Mouse (Mus musculus) heart, adult 11 months (tissue): ENCODE data around the gene Elf5.

Experiments
- DNase-seq: peaks from one replicate; pipeline ENCODE4 v3.0.0; 2022

Gene Elf5

DNA sequence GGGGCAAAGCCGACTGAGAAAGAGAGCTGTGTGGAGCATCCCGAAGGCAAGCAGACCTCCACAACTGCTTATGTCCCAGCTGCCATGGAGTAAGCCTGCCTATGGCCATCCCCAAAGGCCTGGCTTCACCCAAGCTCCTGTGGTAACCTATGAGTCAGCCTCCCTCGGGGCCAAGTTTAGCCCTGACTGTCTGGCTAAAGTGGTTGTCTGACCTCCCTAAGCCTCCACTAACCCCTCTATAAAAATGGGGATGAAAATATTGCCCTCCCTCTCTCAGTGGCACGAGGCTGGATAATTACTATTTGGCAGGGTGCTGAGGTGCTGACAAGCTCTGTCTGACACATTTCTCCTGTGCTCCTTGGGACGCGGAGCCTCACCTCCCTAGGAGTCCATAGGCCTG is at the start of gene Elf5:
Gene Elf5 (plus strand): TSS at position 341 of the 400 bp plus-strand sequence.
- DNase-seq: no peak

DNA sequence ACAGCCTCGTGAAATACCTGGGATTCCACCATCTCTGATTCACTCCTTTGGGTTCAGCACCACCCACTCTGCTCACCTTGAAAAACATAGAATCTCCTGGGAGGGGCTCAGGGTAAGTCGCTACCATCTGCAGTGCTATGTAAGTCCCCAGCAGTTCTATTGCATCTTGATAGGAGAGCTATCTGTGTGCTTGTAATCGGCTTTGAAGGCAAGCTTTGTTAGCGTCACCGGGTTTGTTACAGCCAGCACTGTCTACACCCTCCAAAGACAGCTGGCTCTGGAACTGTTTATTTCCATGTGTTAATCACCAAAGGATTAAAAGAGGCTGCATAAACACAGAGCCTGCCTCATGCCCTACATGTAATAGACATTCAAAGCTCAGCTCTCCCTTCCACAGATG is 38.9 kb upstream of the Elf5 start:
- peak; percentile 65 for DNase-seq

DNA sequence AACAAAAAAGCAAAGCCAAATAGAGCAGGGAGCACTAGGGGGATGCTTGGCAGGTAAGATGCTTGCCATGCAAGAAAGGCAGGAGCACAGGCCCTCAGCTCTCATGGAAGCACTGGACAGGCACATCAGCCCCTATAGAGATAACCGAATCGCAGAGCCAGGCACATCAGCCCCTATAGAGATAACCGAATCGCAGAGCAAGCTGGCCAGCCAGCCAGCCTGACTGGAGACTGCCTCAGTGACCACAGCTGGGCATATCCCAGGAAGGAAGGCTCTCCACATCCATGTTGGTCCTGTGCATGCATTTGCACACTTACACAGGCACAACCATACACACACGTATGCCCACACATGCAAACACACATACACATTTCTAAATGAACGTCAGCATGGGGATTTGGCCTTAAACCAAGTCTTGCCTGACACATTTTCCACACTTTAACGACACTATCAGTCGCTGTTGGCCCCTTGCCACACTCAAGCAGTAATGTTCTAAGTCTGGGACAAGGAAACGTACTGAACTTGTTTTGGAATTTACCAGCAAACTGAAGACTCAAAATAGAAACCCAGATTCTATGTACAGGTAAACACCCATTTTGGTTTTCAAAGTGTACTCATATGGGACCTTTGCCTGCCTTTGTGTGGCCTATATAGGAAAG is 31.9 kb upstream of the Elf5 start:
- DNase-seq: peak; percentile 80

GRCm38 (mm10) chr2:103382174-103382573 is 29.3 kb upstream of the Elf5 start:
- peak; percentile 58 for DNase-seq

DNA sequence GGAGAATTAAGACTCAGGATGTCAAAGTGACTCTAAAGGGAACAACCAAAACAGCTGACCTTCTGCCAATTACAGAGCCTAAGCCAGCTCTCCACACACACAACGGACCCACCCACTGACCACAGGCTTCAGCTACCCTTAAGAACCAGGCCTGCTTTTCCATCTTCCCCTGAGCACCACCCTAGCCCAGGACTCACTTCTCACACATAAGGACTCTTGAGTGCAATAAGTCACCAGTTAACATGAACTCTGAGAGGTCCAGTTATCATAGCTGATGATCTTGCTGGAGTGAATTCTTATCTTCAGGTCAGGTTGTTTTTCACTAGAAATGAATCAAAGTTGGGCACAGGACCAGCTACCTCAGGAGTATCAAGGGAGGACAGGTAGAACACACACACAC is 23.6 kb upstream of the Elf5 start:
- DNase-seq: no peak

- DNase-seq: no peak
Measured at GRCm38 (mm10) chr2:103388311-103388710, 23.2 kb upstream of the Elf5 start.

DNA sequence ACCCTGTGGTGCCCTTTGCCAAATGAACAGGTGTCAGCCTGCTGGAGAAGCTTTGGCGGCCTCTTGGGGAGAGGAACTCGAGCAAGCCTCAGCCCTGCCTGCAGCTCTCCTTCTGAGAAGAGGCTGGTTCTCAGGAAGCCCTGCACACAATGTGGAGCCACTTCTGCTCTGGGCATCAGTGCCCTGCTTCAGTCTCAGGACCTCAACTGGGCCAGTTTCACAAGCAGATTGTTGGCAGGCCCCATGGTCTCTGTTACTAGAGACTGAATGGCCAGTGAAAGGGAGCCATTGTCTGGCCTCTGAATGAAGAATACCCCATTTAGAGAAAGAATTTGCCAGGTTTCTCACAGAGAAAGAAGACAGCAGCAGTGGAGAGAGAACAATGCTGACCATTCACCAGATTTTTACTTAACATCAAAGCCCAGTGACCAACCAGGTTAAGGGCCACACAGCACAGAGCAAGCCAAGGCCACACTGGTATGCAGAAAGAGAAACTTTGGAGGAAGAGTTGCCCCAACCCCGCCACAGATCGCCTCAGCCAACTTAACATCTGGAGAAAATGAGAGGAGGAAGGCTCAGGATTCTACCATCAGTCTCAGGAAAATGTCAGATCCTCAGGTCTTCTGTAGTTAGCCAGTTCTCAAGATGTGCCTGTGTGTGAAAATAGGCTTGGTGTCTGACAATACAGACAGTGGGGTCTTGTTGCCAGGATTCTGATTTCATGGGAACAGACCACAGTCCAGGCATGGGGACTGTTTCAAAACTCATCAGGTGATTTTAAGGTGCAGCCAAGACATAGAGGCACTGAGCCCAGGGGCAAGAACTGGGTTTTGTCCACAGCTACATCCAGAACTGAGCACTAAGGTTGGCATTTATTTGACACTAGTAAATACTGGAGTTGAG is 21.2 kb upstream of the Elf5 start:
- DNase-seq: no peak

GRCm38 (mm10) chr2:103391626-103392025 is 19.9 kb upstream of the Elf5 start:
- no peak for DNase-seq

DNA sequence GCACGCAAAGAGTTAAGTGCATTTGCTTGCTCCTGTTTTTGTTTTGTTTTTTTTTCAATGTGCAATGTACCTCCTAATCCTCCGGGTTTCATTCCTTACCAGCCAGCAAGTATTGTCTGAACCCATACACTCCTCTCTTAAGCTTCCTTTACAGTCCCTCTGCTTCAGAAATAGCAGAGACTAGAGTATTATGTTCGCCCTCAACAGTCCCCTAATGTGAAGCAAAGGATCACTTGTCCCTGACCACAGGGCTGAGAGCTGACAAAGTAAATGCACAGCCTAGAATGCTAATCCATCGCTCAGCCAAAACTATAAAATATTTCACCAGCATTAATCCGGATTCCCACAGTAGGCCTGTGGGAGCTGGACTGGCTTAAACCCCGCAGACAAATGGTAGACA is 13.4 kb upstream of the Elf5 start:
- no peak for DNase-seq

DNA sequence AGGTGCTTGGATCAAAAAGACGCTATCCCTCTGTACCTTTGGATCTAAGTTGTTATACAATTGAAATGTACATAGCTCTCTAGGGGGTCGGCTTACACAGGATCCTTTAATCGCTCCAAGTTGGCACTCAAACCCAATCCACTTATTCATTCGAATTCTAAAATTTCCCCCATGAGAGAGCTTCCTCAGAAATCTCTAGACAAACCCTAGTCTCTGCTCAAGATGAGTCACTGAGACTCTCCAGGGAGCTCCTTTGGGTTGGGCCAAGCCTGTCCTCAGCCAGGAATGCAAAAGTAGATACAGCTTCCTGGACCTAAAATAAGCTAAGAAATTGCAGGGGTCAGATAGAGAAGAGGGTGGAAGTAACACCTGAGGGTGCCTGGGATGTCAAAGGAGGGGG is 10.8 kb upstream of the Elf5 start:
- no peak for DNase-seq

- no peak for DNase-seq
Measured at GRCm38 (mm10) chr2:103406239-103406638, 5.2 kb upstream of the Elf5 start.

- DNase-seq: no peak
Measured at GRCm38 (mm10) chr2:103411816-103412215, 328 bp downstream of the Elf5 start.

- no peak for DNase-seq
Measured at GRCm38 (mm10) chr2:103413381-103413780, 1.9 kb downstream of the Elf5 start.

- no peak for DNase-seq
Measured at GRCm38 (mm10) chr2:103415774-103416173, 4.3 kb downstream of the Elf5 start.

- no peak for DNase-seq
Measured at GRCm38 (mm10) chr2:103420650-103421507, 9.4 kb downstream of the Elf5 start.

DNA sequence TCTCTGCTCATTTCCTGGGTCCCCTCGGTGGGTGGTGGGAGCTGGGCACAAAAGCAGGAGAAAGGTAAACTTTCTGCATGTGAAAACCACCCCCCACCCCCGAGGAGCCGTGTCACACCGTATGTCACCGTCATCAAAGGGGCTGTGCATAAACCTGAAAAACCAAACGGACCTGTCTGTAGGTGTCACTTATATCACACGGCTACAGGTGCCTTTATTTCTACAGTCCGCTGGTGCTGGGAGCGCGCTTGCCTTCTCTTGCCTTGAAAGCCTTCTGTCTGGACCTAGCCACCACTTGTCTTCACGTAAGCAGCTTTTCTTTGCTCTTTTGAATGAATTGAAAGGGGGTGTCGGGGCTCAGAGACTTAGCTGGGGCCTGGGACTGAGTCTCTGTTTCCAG is 12.4 kb downstream of the Elf5 start:
- peak; percentile 88 for DNase-seq

GRCm38 (mm10) chr2:103424349-103425026 is 13.0 kb downstream of the Elf5 start:
- DNase-seq: no peak

- DNase-seq: no peak
Measured at GRCm38 (mm10) chr2:103425456-103426063, 14.1 kb downstream of the Elf5 start.

DNA sequence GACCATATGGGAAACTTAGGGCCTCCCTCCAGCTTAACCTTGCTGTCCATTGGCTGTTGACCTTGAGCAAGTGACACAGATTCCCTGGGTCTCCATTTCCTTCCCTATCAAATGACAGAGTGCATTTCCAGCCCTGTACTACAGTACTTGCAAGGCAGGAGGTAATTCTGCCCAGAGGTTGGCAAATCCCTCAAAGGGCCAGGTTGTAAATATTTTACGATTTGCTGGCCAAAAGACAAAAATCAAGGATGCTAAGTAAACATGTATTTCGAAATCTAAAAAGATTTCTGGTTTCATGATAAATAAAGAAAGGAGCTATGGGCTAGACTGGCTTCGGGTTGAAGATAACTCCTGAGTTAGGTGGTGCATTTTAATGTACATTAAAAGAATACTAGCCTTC is 16.9 kb downstream of the Elf5 start:
- DNase-seq: no peak

DNA sequence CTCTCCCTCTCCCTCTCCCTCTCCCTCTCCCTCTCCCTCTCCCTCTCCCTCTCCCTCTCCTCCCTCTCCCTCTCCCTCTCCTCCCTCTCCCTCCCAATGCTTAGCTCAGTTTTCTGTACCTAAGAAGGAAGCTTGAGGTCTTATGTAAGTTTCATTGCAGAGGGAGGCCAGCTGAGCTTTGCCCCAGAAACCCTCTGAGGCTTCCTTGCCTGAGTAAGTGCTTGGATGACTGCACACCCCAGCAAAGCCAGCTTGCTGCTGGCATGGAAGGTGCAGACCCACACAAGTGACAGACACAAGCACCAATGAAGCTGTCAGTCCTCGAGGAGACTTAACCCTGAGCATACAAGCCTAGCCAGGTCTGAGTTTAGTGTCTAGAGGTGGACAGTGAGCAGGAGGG is 19.2 kb downstream of the Elf5 start:
- no peak for DNase-seq

DNA sequence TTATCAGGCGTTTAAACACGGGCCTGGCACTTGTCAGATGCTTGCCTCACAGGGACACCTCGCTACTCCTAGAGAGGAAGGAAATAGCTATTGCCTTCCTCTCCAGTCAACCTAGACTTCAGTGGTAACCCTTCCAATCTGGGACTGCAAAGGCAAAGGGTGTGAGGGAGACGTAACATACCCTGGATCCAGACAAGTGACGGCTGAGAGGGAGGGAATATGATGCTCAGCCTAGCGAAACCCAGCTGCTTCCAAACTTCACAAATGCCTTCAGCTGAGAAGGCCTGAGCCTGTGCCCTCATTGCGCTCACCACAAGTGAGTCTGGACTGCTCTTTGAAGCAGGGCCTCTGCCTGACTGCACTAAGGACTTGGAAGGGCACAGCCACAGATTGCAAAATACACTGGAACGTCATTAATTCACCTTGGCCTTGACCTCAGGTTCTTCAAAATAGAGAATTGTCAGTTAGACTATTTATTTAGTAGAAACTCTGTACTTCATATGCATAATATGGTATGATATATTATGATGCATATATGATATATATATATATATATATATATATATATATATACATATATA is 21.3 kb downstream of the Elf5 start:
- no peak for DNase-seq

DNA sequence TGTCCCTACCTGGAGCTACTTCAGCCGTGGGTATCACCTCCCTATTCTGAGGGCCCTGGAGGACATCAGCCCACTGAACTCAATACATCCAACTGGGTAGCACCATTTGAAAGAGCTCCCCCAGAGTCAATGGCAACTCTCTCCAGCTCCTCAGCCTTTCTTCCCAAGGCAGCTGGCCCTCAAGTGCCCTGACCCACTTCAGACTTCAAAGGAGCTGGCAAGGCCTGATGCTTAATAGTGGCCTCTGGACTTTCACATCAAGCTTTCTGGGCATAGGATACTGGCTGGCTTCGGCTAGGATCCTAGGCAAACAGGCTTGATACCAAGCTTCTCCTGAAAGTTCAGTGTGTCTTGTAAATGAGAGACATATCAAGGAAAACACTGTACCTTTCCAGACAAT is 23.6 kb downstream of the Elf5 start:
- peak; percentile 66 for DNase-seq
